8 mouse cellular contexts compared by ENCODE assay signal in genomic region chr17:27565942-27566267, GRCm38 (mm10). TPM values are rescaled to one million over a fixed set of nuclear protein-coding genes. Genes with fewer than 3 reads are reported as not detected.
DNase-seq lines count a peak whose midpoint lies in the region; ATAC-seq and TF ChIP-seq lines count a peak whose summit lies in the region.

No protein-coding gene starts in this region.

- intact Hi-C loops in gastrocnemius, adult 2 months (cut with DNase I), result loop anchor here (1.0 kb wide), 1 partner anchor 63 kb away; no protein-coding TSS in a partner anchor
- intact Hi-C loops in gastrocnemius, postnatal 14 days (cut with DNase I; ENCODE audit: low total_unique reads), result loop anchor here (5.0 kb wide), 1 partner anchor 66 kb away; no protein-coding TSS in a partner anchor

- H3K4me2 ChIP-seq in limb, embryonic 15.5 days, result peak overlapping the region; percentile 96
- H3K4me2 ChIP-seq in stomach, embryonic 16.5 days (ENCODE audit: low read depth, low read length), result peak overlapping the region; percentile 93

- TF ChIP-seq POLR2A in testis, adult 2 months (IDR thresholded peaks at IDR 0.05; ENCODE audit: control insufficient read depth, low read depth, low read length), result no peak

- no peak for TF ChIP-seq CTCF in gastrocnemius, adult 2 months (IDR thresholded peaks at IDR 0.05)
- no peak for TF ChIP-seq CTCF in testis, adult 2 months (IDR thresholded peaks at IDR 0.05; ENCODE audit: control insufficient read depth, insufficient read depth, insufficient replicate concordance, low read depth, low read length)

- H3K27ac ChIP-seq in gastrocnemius, adult 2 months, result peak overlapping the region; percentile 88
- no peak overlapping the region; the same call in 1 of the 2 replicates for H3K27ac ChIP-seq in testis, adult 2 months (ENCODE audit: control insufficient read depth, insufficient read depth, low read depth, low read length)
- H3K27ac ChIP-seq in limb, embryonic 15.5 days, result peak overlapping the region; percentile 22; the same call in 1 of the 2 replicates
- no peak overlapping the region for H3K27ac ChIP-seq in stomach, embryonic 16.5 days (ENCODE audit: low read length)

- DNase-seq in gastrocnemius, adult 2 months, result no peak
- DNase-seq in gastrocnemius, postnatal 14 days, result no peak
- no peak for DNase-seq in testis, postnatal 10 days (ENCODE audit: low spot score)
- DNase-seq in ovary, postnatal 36 days (ENCODE audit: low spot score), result no peak
- no peak for DNase-seq in right cerebral cortex, postnatal 25 days

- ATAC-seq in limb, embryonic 15.5 days (ENCODE audit: insufficient number of reproducible peaks, low FRiP score, low TSS enrichment, low read depth), result peak; percentile 30
- ATAC-seq in stomach, embryonic 16.5 days (ENCODE audit: insufficient read depth, low FRiP score), result no peak

- no peaks in the 10 kb centered on the region for H3K9me3 ChIP-seq in limb, embryonic 15.5 days
- no peaks in the 10 kb centered on the region for H3K9me3 ChIP-seq in stomach, embryonic 16.5 days (replicated peaks; ENCODE audit: control insufficient read depth, low read length)

- WGBS in limb, embryonic 15.5 days, result 0% methylated on average over 13 of the region's 13 CpGs
- WGBS in stomach, embryonic 16.5 days, result 1% methylated on average over 13 of the region's 13 CpGs

- peaks cover 29% of the 10 kb centered on the region for H3K4me1 ChIP-seq in testis, adult 2 months (ENCODE audit: control insufficient read depth, insufficient read depth, low read length)
- peaks cover 27% of the 10 kb centered on the region for H3K4me1 ChIP-seq in limb, embryonic 15.5 days
- H3K4me1 ChIP-seq in stomach, embryonic 16.5 days (ENCODE audit: control insufficient read depth, insufficient read depth, low read length), result peaks cover 15% of the 10 kb centered on the region

- H3K27me3 ChIP-seq in testis, adult 2 months (ENCODE audit: control insufficient read depth, insufficient read depth, low read length), result no peaks in the 10 kb centered on the region
- H3K27me3 ChIP-seq in limb, embryonic 15.5 days, result no peaks in the 10 kb centered on the region
- H3K27me3 ChIP-seq in stomach, embryonic 16.5 days (ENCODE audit: control insufficient read depth, insufficient read depth, low read length), result no peaks in the 10 kb centered on the region

- peak overlapping the region; percentile 86 for H3K4me3 ChIP-seq in gastrocnemius, adult 2 months
- H3K4me3 ChIP-seq in testis, adult 2 months (ENCODE audit: control insufficient read depth, low read depth, low read length), result peak overlapping the region; percentile 89
- H3K4me3 ChIP-seq in limb, embryonic 15.5 days, result peak overlapping the region; percentile 68
- peak overlapping the region; percentile 66 for H3K4me3 ChIP-seq in stomach, embryonic 16.5 days (replicated peaks; ENCODE audit: low read length)

- peak overlapping the region; percentile 51 for H3K9ac ChIP-seq in limb, embryonic 15.5 days
- H3K9ac ChIP-seq in stomach, embryonic 16.5 days (ENCODE audit: low read length), result peak overlapping the region; percentile 79

- no peaks in the 10 kb centered on the region; the same call in 1 of the 2 replicates for H3K36me3 ChIP-seq in testis, adult 2 months (ENCODE audit: control insufficient read depth, insufficient read depth, low read length)
- no peaks in the 10 kb centered on the region for H3K36me3 ChIP-seq in limb, embryonic 15.5 days
- no peaks in the 10 kb centered on the region for H3K36me3 ChIP-seq in stomach, embryonic 16.5 days (ENCODE audit: control insufficient read depth, insufficient read depth, low read length)

RNA-seq across cellular contexts. Expression of gene AI413582, which starts 0.3 kb away (rescaled TPM):
- total RNA-seq in gastrocnemius, adult 2 months (2021), result 1 to 10 TPM; 3.0 to 3.3 TPM
- 1 to 10 TPM; 2.6 to 4.4 TPM for total RNA-seq in gastrocnemius, postnatal 14 days (2021)
- 20.7 and 24.5 TPM in 2 replicates for polyA plus RNA-seq in testis, adult 2 months (2012; rRNA removed)
- polyA plus RNA-seq in limb, embryonic 15.5 days (2015; fragmentation: Nextera tagmentation; extraction: Ambion mirVana), result 28.4 TPM in 2 replicates
- polyA plus RNA-seq in stomach, embryonic 16.5 days (2015; fragmentation: Nextera tagmentation; extraction: Ambion mirVana), result 24.3 and 29.0 TPM in 2 replicates

RNA-seq across cellular contexts. Expression of gene Hmga1, which starts 9.6 kb away (rescaled TPM):
- total RNA-seq in gastrocnemius, adult 2 months (2021), result 10 to 100 TPM; 29.6 to 34.1 TPM
- 10 to 100 TPM; 17.2 to 18.7 TPM for total RNA-seq in gastrocnemius, postnatal 14 days (2021)
- polyA plus RNA-seq in testis, adult 2 months (2012; rRNA removed), result 64.3 and 68.4 TPM in 2 replicates
- polyA plus RNA-seq in limb, embryonic 15.5 days (2015; fragmentation: Nextera tagmentation; extraction: Ambion mirVana), result 161 and 167 TPM in 2 replicates
- polyA plus RNA-seq in stomach, embryonic 16.5 days (2015; fragmentation: Nextera tagmentation; extraction: Ambion mirVana), result 163 and 171 TPM in 2 replicates

RNA-seq across cellular contexts. Expression of gene Grm4, which starts 44.7 kb away (rescaled TPM):
- not detected for total RNA-seq in gastrocnemius, adult 2 months (2021)
- not detected for total RNA-seq in gastrocnemius, postnatal 14 days (2021)
- 0.70 and 0.81 TPM in 2 replicates for polyA plus RNA-seq in testis, adult 2 months (2012; rRNA removed)
- polyA plus RNA-seq in limb, embryonic 15.5 days (2015; fragmentation: Nextera tagmentation; extraction: Ambion mirVana), result 0.54 and 0.55 TPM in 2 replicates
- polyA plus RNA-seq in stomach, embryonic 16.5 days (2015; fragmentation: Nextera tagmentation; extraction: Ambion mirVana), result 0.19 and 0.50 TPM in 2 replicates

RNA-seq across cellular contexts. Expression of gene Nudt3, which starts 57.4 kb away (rescaled TPM):
- total RNA-seq in gastrocnemius, adult 2 months (2021), result 100 to 1,000 TPM; 222 to 261 TPM
- 100 to 1,000 TPM; 218 to 230 TPM for total RNA-seq in gastrocnemius, postnatal 14 days (2021)
- polyA plus RNA-seq in testis, adult 2 months (2012; rRNA removed), result 59.8 and 68.1 TPM in 2 replicates
- 84.9 and 85.0 TPM in 2 replicates for polyA plus RNA-seq in limb, embryonic 15.5 days (2015; fragmentation: Nextera tagmentation; extraction: Ambion mirVana)
- 63.1 and 63.4 TPM in 2 replicates for polyA plus RNA-seq in stomach, embryonic 16.5 days (2015; fragmentation: Nextera tagmentation; extraction: Ambion mirVana)

Comparison
In these comparisons a context has a peak if more than half of its experiments do, and no peak if none do; other contexts are left out.
1. H3K27ac ChIP-seq: peak in gastrocnemius, adult 2 months (single experiment) and limb, embryonic 15.5 days (single experiment); none in testis, adult 2 months (single experiment) and stomach, embryonic 16.5 days (single experiment).
2. Peak in every context shown above with its lines, with median percentiles within 50 percentile points of each other: H3K4me3 ChIP-seq.